Mouse (Mus musculus) brain, adult 2 months (tissue): Measurements from ENCODE around the gene Ostc.
A peak's percentile ranks its signal among the peaks of the same experiment; 100 is the strongest.

ENCODE experiments used
- DNase-seq: peaks from one replicate; pipeline ENCODE4 v3.0.0; 2011; ENCODE audit warnings: low read depth, low spot score

The Ostc gene

DNA sequence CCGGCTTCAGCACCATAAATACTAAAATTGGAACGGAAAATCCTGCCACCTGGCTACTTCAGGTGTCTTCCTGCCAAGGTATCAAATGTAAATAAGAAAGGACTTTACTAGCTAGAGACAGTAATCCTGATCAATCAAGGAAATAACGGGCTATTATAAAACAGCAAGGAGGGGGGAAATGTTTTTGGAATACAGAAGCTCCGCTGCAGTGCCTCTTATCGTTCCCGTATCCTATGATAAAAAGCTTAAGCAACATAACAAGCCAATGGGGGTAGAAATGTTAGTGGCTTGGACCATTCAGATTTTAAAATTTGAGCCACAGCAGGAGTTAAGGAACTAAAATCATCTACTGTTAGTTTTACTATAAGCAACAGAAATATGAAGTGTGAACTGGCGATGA is 859 bp upstream of the Ostc start:
- no peak for DNase-seq

DNA sequence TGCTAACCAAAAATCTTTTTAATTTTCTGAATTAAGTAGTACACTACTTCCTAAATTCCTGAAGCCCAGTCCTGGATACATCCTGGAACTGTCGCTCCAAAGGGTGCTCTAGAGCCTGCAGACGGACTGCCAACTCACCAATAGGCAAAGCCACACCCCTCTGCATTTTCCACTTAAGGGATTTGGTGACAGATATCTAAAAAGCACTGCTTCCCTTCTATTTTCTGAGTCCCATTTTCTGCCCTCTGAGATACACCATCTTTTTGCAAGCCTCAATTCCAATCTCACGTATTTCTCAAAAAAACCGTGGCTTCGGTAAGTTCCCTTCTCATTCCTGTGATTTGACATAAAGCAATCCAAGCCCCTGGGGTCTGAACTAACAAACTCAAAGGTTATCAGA is 715 bp downstream of the Ostc start:
- peak; percentile 24 for DNase-seq

DNA sequence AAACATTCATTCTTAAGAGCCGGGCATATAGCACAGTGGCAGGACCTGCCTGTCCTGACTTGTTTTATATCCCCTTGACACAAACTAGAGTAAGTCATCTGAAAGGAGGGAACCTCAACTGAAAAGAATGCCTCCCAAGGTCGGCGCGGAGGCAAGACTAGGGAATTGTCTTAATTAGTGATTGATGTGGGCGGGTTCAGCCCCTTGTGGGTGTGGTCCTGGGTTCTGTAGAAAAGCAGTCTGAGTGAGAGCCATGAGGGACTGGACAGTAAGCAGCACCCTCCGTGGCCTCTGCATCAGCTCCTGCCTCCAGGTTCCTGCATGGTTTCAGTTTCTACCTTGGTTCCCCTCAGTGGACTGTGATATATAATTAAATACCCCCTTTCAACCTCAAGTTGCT is 7.0 kb downstream of the Ostc start:
- DNase-seq, result no peak

DNA sequence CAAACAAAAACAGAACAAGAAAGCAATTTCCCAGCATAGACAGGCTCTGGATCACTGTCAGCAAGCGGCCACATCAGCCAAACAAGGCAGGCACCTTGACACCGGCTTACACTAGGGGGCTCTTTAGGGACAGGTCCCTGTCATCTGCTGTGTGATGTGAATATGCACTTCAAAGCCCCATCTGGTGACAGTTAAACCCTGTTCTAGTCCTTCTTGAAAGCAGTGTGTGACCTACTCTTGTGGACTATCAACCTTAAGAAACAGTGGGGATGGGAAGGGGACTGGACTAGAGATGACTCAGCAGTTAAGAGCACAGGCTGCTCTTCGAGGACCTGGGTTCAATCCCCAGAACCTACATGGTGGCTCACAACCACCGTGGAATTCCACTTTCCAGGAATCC is 11.6 kb downstream of the Ostc start:
- DNase-seq, result no peak

DNA sequence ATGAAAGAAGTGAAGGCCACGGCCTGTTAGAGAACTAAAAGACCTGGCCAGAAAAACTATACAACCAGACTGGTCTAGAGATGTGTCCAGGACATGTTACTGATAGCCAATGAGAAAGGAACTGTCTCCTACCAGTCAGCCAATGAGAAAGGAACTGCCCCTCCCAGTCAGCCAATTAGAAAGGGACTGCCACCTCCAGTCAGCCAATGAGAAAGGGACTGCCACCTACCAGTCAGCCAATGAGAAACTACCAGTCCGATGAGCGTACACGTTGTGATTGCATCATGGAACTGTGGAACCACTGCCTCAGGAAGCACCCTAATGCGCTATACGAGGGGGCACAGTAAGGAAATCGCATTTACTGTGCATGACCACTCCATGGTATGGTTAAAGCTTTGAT is 14.5 kb downstream of the Ostc start:
- peak; percentile 36 for DNase-seq

DNA sequence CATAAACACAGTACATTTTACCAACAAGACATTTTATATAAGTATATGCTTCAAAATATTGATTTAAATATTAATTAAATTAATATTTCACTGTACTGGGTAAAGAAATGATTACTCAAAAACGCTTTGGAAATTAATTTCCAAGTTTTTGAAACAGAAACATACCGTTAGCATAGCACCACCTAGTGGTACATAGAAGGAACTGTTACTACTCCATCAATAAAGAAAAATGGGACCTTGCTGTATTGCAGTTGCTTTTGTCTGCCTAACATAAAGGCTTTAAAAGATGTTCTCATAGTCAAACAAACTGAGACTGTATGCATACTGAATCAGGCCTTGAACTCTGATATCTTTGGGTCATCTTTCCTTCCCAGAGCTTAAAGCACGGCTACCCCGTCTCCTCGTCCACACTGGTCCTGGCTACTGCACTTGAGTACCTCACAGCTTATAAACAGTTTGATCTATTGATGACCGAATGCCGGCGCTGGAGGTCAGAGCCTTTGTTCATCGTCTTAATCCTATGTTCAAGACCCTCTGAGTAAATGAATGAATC is 15.1 kb downstream of the Ostc start:
- DNase-seq, result peak; percentile 29

DNA sequence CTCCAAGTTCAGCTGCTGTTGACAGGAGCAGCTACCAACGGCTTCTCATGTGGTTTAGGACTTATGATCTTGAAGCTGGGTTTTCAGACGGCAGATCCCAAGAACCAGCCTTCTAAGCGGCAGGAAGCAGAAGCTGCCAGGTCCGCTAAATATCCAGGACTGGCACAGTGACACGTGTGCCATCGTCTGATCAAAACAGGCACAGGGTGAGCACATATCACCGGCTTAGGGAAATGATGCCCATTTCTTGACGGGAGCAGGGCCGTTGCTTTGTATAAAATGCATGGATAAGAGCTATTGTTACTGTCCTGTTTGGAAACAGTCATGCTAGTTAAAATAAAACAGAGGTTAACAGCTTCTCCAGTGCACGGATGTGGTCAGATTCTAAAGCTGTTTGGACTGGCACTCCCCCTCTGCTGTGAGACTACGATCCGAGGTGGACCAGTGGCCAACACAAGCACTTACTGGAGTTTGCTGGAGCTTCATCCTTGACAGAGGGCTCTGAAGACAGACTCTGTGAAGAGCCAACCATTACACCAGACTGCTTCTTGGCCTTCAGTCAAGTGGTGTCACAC is 17.6 kb downstream of the Ostc start:
- DNase-seq, result no peak

DNA sequence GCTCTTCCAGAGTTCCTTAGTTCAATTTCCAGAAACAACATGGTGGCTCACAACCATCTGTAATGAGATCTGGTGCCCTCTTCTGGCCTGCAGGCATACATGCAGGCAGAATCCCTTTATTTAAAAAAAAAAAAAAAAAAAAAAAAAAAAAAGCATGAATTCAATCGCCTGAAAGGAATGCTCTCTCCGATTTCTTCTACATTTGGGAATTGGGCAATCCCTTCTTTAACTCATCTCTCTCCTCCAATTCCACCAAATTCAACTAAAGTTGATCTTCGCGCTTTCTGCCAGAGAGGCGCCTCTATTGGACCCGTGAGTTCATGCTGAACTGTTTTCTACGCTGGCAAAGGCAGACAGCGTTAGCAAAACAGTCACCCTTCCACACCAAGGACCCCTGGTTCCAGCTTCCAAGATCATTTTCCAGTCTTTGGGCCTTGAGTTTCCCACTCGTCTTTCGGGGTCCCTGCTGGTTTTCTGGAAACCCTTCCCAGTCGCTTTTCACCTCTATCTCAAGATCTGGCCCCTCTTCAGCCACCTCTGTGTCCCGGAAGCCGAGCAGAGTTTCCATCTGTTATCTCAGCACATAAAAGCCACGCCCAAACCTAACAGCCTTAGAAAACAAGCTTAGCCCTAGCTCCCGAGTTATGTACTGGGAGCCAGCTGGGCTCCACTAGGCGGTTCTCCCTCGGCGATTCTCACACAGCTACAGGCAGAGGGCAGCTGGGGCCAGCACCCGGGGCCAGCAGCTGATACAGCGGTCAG is 18.2 kb downstream of the Ostc start:
- peak; percentile 32 for DNase-seq

DNA sequence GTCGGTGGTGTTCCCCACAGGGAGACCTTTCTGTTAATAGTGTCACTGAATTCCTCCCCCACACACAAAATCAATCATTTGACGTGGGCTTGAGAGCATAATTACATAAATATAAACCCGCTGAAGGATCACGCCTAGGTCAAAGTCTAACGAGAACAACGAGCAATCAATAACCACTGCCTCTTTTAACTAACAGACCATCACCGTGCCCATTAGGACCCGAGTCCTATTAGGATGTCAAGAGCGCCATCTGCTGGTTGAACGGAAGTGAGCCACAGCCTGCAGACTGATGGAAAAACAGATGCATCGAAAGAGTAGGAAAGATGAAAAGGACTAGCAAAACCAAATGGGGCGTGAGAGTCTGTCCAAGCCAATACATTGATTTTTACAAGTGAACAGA is 19.6 kb downstream of the Ostc start:
- peak; percentile 83 for DNase-seq

DNA sequence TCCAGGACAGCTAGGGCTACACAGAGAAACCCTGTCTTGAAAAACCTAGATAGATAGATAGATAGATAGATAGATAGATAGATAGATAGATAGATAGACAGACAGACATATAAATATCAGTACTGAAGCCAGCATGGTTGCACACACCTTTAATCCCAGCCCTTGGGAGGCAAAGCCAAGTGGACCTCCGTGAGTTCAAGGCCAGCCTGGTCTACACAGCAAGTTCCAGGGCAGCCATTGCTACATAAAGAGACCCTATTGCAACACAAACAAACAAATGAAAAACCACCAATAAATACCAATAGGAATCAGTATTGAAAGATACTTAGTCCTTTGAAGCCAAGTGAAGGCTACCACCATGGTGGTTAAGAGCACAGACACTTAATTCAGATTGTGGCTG is 22.2 kb downstream of the Ostc start:
- no peak for DNase-seq

DNA sequence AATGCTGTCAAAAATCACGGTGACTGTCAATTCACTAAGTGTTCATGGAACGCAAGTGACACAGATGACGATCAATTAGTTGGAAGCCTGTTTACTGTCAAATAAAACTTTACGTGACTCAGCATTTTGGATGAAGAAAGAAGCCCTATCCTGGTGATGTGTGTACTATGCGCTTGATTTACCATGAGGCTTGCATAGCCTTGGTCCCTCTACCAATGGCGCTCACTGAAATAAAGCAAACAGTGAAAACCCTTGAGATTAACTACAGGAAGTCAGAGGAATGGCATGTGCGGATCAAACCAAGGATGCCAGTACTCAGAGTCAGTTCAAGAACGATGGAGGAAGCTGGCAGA is 24.3 kb downstream of the Ostc start:
- DNase-seq, result no peak

DNA sequence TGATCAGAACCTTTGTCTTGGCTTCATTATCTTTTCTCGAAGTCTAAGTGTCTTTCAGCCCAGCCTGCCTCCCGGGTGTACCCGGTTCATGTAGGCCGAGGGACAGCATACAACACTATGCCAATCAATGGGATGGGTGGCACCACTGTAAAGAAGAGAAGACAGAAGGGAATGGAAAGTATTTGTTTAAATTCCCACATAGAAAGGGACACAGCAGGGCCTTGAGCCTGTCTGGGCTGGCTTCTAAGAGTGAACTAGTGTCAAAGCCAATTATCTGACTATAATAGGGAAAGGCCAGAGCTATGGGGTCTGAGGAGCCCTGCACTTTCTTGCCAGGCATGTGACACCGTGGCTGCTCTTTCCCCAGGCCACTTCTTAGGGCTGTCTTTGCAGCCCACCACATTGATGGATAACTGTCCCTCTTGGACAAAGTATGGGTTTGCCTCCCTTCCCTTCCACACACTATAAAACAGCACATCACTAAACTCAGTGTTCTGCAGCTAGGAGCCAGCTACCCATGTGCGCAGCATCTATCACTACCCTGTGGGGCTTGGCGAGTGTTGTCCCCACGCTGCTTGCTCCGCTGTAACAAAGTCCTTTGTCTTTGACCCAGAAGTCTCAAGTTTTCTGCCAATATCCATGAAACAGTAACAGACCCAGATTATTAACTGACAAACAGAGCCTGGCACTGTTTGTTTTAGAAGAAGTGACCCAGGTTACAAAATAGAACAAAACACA is 24.8 kb downstream of the Ostc start:
- peak; percentile 35 for DNase-seq

DNA sequence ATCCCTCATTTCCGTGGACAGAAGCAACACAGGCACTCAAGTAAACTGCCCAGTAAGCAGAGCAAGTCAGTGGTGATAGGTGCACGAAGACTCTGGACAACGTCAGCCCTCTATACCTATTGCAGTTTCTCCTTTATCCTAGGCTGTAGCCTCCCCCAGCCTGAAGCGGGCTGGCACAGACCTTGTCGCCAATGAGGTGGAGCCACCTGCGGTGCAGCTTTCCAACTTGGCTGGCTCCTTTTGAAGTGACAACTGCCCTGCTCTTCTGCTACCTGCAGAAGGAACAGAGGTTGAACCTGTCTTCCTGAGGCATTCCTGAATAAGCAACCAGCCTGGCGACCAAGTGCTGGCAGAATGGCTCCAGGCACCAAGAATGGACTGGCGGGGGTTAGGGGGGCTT is 25.4 kb downstream of the Ostc start:
- DNase-seq, result no peak

DNA sequence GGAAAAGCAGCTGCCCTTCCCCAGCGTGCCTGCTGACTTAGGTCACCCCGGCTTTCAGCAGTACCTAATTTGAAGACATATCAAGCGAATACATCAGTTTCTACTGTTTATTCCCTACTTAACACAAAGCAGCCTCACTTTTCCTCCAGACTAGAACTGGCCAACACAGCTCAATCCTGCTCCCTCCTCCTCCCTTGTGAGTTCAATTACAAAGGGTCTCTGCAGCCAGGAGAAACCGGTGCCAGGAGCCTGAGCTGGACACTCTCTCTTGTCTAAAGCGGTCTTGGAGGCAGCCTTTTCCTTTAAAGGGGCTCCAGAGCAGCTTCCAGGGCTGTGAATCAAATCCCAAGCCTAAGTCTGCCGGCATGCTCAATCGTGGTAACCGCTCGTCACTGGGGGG is 27.1 kb downstream of the Ostc start:
- no peak for DNase-seq

DNA sequence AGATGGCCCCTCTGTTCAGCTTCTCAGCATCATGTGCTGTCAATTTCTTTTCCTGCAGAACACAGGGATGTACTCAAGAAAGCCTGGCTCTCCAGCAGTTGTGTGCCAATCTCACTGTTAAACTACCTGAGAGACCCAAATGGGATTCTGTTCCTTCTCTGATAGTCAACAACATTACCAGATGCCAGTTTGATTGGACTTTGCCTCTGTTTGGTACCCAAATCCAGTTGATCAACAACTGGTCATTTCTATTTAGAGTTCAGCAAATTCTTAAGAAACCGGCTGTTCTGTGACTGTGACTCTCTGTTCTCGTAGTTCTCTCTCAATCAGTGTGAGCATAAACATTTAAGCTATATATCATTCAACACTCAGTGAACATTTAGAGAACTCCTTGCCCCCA is 28.0 kb downstream of the Ostc start:
- no peak for DNase-seq

DNA sequence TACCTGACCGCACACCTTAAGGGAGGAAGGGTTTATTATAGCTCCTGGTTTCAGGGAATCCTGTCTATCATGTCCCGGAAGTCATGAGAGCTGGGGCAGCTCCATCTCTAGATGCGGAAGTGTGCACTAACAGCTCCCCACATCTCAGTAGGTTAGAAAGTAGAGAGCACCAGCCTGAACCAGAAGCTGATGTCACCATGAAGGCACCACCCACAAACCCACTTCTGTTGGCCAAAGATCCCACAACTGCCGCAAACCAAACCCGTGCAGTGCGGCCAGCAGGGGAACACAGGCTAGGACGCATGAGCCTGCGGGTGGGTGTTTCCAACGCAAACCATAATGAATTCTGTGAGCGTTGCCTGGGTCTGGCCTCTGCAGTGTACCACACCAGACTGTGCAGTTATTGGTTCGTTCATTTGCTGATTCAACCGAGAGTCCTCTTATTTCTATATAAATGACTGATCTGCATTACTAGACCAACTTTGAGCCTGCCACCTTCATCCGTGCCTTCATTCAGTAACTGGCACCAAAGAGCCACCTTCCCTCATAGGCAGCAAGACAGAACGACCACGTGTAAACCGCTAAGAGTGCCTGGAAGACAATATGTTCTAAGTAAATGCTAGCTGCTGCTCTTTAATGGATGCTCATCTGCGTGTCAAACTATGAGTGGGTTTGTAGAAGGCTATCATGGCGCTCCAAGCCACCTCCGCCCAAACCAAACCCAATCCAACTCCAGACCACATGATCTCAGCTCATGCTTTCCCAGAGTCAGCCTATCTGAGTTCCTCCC is 31.4 kb downstream of the Ostc start:
- DNase-seq, result no peak

DNA sequence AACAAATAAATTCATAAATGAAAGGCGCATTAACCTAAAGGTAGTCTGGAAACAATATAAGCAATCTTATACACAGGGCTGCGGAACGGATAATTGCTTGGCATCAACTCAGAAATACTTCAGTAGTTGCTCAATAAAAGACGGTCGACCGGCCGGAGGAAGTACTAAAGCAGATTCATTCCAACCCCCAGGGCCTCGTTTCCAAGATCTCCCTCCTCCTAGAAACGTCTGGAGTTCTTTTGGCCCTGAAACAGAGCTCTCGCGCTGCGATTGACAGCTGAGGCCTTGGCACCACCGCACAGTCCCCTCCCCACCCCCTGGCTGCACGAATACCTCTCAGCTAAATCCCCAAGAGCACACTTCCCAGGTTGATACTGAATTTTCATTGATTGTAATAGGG is 38.0 kb downstream of the Ostc start:
- DNase-seq, result no peak

DNA sequence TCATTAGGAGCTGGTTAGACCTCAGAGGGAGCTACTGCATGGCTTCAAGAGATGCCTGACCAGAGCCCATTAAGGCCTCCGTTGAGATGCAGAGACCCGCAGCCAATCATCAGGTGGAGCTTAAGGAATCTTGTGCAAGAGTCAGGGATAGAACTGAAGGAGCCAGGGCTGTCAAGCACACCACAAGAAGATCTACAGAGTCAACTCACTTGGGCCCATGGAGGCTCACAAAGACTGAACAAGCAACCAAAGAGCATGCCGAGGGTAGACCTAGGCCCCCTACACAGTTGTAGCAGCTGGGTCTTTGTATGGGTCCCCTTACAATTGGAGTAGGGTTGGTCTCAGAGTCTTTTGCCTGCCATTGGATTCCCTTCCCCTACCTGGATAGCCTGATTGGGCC is 46.7 kb downstream of the Ostc start:
- DNase-seq, result no peak

DNA sequence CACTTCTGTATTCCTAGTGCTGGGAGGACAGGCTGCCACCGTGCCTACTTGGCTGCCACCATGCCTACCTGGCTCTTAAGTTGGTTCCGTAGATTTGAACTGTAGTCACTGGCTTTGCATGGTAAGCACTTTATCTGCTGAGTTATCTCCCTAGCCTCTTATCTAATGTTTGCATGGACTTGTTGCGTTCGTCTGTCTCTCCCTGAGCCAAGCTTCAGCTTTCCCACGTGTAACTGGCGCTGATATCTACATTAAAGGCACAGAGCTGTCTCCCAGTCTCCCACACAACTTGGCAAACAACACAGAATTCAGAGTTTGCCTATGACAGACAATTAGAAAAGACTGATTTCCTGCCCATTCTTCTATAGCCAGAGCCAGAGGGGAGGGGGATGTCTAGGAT is 48.6 kb downstream of the Ostc start:
- DNase-seq, result peak; percentile 54

DNA sequence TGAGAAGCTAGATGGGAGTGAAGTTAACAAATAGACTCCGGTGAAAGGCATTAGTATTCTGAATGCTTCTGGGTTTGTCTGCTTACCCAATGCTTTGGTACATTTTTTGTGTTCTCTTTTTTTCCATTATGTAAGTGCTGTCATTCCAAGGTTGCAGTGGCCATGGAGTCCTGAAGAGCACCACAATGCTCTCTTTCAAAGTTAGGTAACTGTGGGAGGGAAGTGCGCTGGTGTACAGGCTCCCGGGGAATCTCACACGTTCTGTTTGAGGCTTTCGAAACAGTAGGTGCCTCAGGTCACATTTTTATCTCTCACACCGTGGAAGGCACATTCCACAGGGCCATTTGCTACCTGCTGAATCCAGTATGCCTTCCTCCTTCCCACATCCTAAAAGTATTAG is 59.7 kb downstream of the Ostc start:
- DNase-seq, result peak; percentile 12

DNA sequence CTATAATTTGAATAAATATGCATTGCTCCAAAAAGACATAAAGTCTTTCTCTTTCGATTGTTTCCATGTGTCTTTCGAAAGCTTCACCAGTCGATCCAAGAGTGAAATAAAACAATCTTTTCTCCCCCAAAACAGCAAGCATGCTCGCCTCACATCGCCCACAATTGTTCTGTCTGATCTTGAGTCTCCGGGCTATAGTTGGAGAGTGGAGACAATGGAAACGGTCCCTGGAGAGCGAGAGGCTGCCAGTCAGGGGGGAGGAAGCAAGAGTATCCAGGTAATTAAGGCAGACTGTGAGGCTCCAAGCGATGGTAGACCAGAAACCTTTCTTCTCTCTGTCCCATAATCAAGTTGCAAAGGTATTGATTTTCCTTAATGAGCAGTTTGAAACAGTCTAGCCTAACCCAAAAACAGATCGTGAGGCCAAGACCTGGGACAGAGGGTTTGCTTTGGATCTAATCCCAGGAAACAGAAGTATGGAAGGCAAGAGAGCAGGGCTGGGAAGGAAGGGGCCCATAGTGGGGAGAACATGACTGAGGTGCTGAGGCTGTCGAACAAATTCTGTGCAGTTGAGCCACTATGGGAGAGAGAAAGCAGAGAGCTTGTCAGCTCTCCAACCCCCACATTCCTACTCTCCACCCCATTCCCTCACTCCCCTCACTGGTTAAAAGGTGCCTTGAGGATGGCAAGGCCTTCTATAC is 63.0 kb downstream of the Ostc start:
- peak; percentile 5 for DNase-seq
